7 mouse cellular contexts compared by ENCODE assay signal in genomic region chrX:12587958-12588355, GRCm38 (mm10). TPM values are rescaled to one million over a fixed set of nuclear protein-coding genes. Genes with fewer than 3 reads are reported as not detected.
DNase-seq lines count a peak whose midpoint lies in the region; ATAC-seq lines count a peak whose summit lies in the region.

No protein-coding gene starts in this region.

- no peaks in the 10 kb centered on the region for H3K36me3 ChIP-seq in lung, embryonic 16.5 days (ENCODE audit: control insufficient read depth, insufficient read depth, low read length)
- H3K36me3 ChIP-seq in embryonic facial prominence, embryonic 11.5 days (replicated peaks; ENCODE audit: control insufficient read depth, insufficient read depth, low read depth, low read length): no peaks in the 10 kb centered on the region
- no peaks in the 10 kb centered on the region for H3K36me3 ChIP-seq in intestine, embryonic 16.5 days (ENCODE audit: control insufficient read depth, insufficient read depth, low read length)
- no peaks in the 10 kb centered on the region for H3K36me3 ChIP-seq in neural tube, embryonic 12.5 days

- H3K27ac ChIP-seq in lung, embryonic 16.5 days (ENCODE audit: low read length): peak overlapping the region; percentile 66; the same call in 1 of the 2 replicates
- H3K27ac ChIP-seq in embryonic facial prominence, embryonic 11.5 days (replicated peaks; ENCODE audit: low read depth, low read length): no peak overlapping the region
- H3K27ac ChIP-seq in intestine, embryonic 16.5 days (ENCODE audit: low read length): peak overlapping the region; percentile 82
- H3K27ac ChIP-seq in neural tube, embryonic 12.5 days: peak overlapping the region; percentile 70

- no peak for DNase-seq in lung, postnatal 36 days
- no peak for DNase-seq in embryonic facial prominence, embryonic 11.5 days (ENCODE audit: low spot score)
- DNase-seq in B cell, adult 2 months: no peak

- ATAC-seq in lung, embryonic 16.5 days (ENCODE audit: low read depth): peak; percentile 51
- ATAC-seq in embryonic facial prominence, embryonic 11.5 days (replicated peaks; ENCODE audit: insufficient number of reproducible peaks, low FRiP score, low TSS enrichment, low read depth): peak; percentile 65
- peak; percentile 54 for ATAC-seq in intestine, embryonic 16.5 days
- ATAC-seq in neural tube, embryonic 12.5 days (ENCODE audit: low FRiP score, low read depth): peak; percentile 68
- ATAC-seq in erythroid progenitor cell, adult 5-6 weeks (replicated peaks; ENCODE audit: low FRiP score, poor library complexity, severe bottlenecking): no peak

- H3K9me3 ChIP-seq in lung, embryonic 16.5 days (ENCODE audit: control insufficient read depth, low read length): no peaks in the 10 kb centered on the region
- H3K9me3 ChIP-seq in embryonic facial prominence, embryonic 11.5 days (replicated peaks; ENCODE audit: control insufficient read depth, low read length): no peaks in the 10 kb centered on the region
- no peaks in the 10 kb centered on the region for H3K9me3 ChIP-seq in intestine, embryonic 16.5 days (ENCODE audit: control insufficient read depth, low read length)
- H3K9me3 ChIP-seq in neural tube, embryonic 12.5 days: no peaks in the 10 kb centered on the region

- peaks cover 3% of the 10 kb centered on the region; the same call in 1 of the 2 replicates for H3K4me1 ChIP-seq in lung, embryonic 16.5 days (replicated peaks; ENCODE audit: control insufficient read depth, insufficient read depth, low read length)
- H3K4me1 ChIP-seq in embryonic facial prominence, embryonic 11.5 days (ENCODE audit: control insufficient read depth, insufficient read depth, low read length): no peaks in the 10 kb centered on the region
- no peaks in the 10 kb centered on the region; the same call in 1 of the 2 replicates for H3K4me1 ChIP-seq in intestine, embryonic 16.5 days (ENCODE audit: control insufficient read depth, insufficient read depth, low read length)
- peaks cover 4% of the 10 kb centered on the region for H3K4me1 ChIP-seq in neural tube, embryonic 12.5 days

- peak overlapping the region; percentile 87 for H3K9ac ChIP-seq in lung, embryonic 16.5 days (ENCODE audit: low read length)
- H3K9ac ChIP-seq in embryonic facial prominence, embryonic 11.5 days (replicated peaks; ENCODE audit: low read length): peak overlapping the region; percentile 83
- H3K9ac ChIP-seq in intestine, embryonic 16.5 days (ENCODE audit: low read depth, low read length): peak overlapping the region; percentile 85
- H3K9ac ChIP-seq in neural tube, embryonic 12.5 days: peak overlapping the region; percentile 79

- H3K27me3 ChIP-seq in lung, embryonic 16.5 days (ENCODE audit: control insufficient read depth, insufficient read depth, low read depth, low read length): no peaks in the 10 kb centered on the region; the same call in 1 of the 2 replicates
- H3K27me3 ChIP-seq in embryonic facial prominence, embryonic 11.5 days (ENCODE audit: control insufficient read depth, insufficient read depth, low read length): no peaks in the 10 kb centered on the region
- peaks cover 2% of the 10 kb centered on the region; the same call in 1 of the 2 replicates for H3K27me3 ChIP-seq in intestine, embryonic 16.5 days (replicated peaks; ENCODE audit: control insufficient read depth, insufficient read depth, low read length)
- H3K27me3 ChIP-seq in neural tube, embryonic 12.5 days (replicated peaks): no peaks in the 10 kb centered on the region

- peak overlapping the region; percentile 75 for H3K4me3 ChIP-seq in lung, embryonic 16.5 days (ENCODE audit: low read length)
- peak overlapping the region; percentile 65 for H3K4me3 ChIP-seq in embryonic facial prominence, embryonic 11.5 days (ENCODE audit: low read depth, low read length)
- peak overlapping the region; percentile 74 for H3K4me3 ChIP-seq in intestine, embryonic 16.5 days (ENCODE audit: low read length)
- peak overlapping the region; percentile 67 for H3K4me3 ChIP-seq in neural tube, embryonic 12.5 days

- 13% methylated on average over 18 of the region's 18 CpGs for WGBS in lung, embryonic 16.5 days
- 19% methylated on average over 18 of the region's 18 CpGs for WGBS in embryonic facial prominence, embryonic 11.5 days
- WGBS in intestine, embryonic 16.5 days: 13% methylated on average over 18 of the region's 18 CpGs
- 24% methylated on average over 16 of the region's 18 CpGs for WGBS in neural tube, embryonic 12.5 days

- peak overlapping the region; percentile 51 for H3K4me2 ChIP-seq in lung, embryonic 16.5 days (ENCODE audit: low read depth, low read length)
- peak overlapping the region; percentile 49 for H3K4me2 ChIP-seq in embryonic facial prominence, embryonic 11.5 days (ENCODE audit: low read depth, low read length)
- peak overlapping the region; percentile 45 for H3K4me2 ChIP-seq in intestine, embryonic 16.5 days (ENCODE audit: low read depth, low read length)
- peak overlapping the region; percentile 54 for H3K4me2 ChIP-seq in neural tube, embryonic 12.5 days (replicated peaks)

RNA-seq across cellular contexts. Expression of gene Atp6ap2, which starts 0.4 kb away (rescaled TPM):
- 96.0 and 105 TPM in 2 replicates for polyA plus RNA-seq in lung, embryonic 16.5 days (2015; fragmentation: Nextera tagmentation; extraction: Ambion mirVana)
- 73.4 and 73.7 TPM in 2 replicates for polyA plus RNA-seq in embryonic facial prominence, embryonic 11.5 days (2014; fragmentation: Nextera tagmentation; extraction: Ambion mirVana)
- polyA plus RNA-seq in intestine, embryonic 16.5 days (2015; fragmentation: Nextera tagmentation; extraction: Ambion mirVana): 187 and 197 TPM in 2 replicates
- polyA plus RNA-seq in neural tube, embryonic 12.5 days (2016; fragmentation: Nextera tagmentation; extraction: Ambion mirVana): 110 and 115 TPM in 2 replicates
- 54.8 and 75.5 TPM in 2 replicates for total RNA-seq in erythroid progenitor cell, adult 5-6 weeks (2015; ENCODE audit: low replicate concordance)
- 52.6 and 54.6 TPM in 2 replicates for total RNA-seq in erythroid progenitor cell, adult 5-6 weeks (2017; ENCODE audit: low replicate concordance)
